Mouse (Mus musculus) effector memory CD4-positive, alpha-beta T cell, adult 5 months (primary cell): ENCODE data around the gene Olfr951. TPM values are rescaled to one million over a fixed set of nuclear protein-coding genes. Genes with fewer than 3 reads are reported as not detected.

Source experiments
- polyA plus RNA-seq: library from polyadenylated mRNA; unstranded; fragments of 100-300 nt; shearing (Covaris generic); gene quantifications from one replicate; pipeline ENCODE4 v1.2.1, GENCODE M21; 2017

The Olfr951 gene
- not detected for polyA plus RNA-seq

DNA sequence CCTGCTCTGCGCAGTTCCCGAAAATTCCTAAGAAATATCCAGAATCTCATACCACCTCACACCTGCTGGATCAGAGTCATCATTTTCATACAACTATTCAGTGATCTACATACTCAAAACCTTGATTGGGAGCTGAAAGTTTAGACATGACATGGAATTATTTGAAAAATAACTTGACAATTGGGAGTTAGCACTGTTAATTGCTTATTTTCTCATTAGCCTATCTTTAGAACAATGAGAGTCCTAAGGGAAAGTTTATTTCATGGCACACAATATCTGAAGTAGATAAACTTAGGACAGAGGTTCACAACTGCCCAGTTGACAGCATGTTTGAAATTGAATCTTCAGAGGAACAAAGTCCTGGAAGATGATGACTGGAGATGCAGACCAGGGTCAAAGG lies at the start of gene Olfr951:
Olfr951 (plus strand) TSS at position 301 of the 400 bp plus-strand sequence.

DNA sequence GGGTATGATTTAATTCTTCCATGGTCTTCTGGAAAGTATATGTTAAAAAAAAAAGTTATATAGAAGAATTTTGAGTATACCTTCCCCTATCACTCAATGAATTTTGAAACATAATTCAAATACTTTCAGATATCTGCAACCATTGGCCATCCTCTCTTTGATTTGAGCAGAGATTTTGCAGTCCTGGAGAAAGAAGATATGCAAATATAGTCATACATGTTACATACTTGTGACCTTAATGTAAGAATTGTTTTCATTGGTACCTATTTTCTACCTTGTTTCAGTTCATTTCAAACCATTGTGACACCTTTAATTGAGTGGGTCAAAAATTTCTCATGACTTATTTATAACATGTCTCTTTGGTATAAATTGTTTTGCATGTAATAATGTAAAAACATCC lies 39.8 kb downstream of the Olfr951 start, which contains the start of gene Olfr952:
Olfr952 (minus strand) TSS at position 101 of the 400 bp plus-strand sequence.

Other genes starting within 250 kb of the Olfr951 start
- gene Olfr943, start 221.1 kb upstream of the Olfr951 start, polyA plus RNA-seq = 0.10 TPM
- gene Olfr944, start 185.5 kb upstream of the Olfr951 start, polyA plus RNA-seq = not detected
- gene Olfr1537, start 137.4 kb upstream of the Olfr951 start, polyA plus RNA-seq = not detected
- gene Olfr945, start 110.6 kb upstream of the Olfr951 start, polyA plus RNA-seq = not detected
- gene Olfr948, start 61.4 kb upstream of the Olfr951 start, polyA plus RNA-seq = not detected
- not detected for gene Olfr952, start 39.7 kb downstream of the Olfr951 start, polyA plus RNA-seq
- not detected for gene Olfr954, start 69.3 kb downstream of the Olfr951 start, polyA plus RNA-seq
- not detected for gene Olfr955, start 84.5 kb downstream of the Olfr951 start, polyA plus RNA-seq
- gene Olfr44, start 106.6 kb downstream of the Olfr951 start, polyA plus RNA-seq = not detected
- not detected for gene Olfr957, start 128.4 kb downstream of the Olfr951 start, polyA plus RNA-seq
- 0.40 TPM for gene Olfr958, start 166.6 kb downstream of the Olfr951 start, polyA plus RNA-seq
- gene Olfr959, start 188.2 kb downstream of the Olfr951 start, polyA plus RNA-seq = not detected
- gene AW551984, start 217.0 kb downstream of the Olfr951 start, polyA plus RNA-seq = not detected
- not detected for gene Olfr148, start 223.2 kb downstream of the Olfr951 start, polyA plus RNA-seq
- not detected for gene Olfr960, start 234.0 kb downstream of the Olfr951 start, polyA plus RNA-seq